Mouse (Mus musculus) hindbrain, embryonic 16.5 days (tissue): ENCODE measurements around the gene Nrsn2. TPM values are rescaled to one million over a fixed set of nuclear protein-coding genes. Genes with fewer than 3 reads are reported as not detected.

Experiments
- ATAC-seq: fragments of 200-750 bp; cut with Nextera tagmentation; 2 replicates; pipeline ENCODE4 v1.8.0; 2017; ENCODE audit warnings: moderate TSS enrichment, moderate library complexity
- H3K27ac ChIP-seq: fragments of 300-500 bp; sonication (generic); 2 replicates; pipeline ENCODE4 v1.5.1; 2014; ENCODE audit warnings: low read depth, mild to moderate bottlenecking, control low read depth, low read length, moderate library complexity
- H3K27me3 ChIP-seq: fragments of 300-500 bp; sonication (generic); replicated peaks from 2 replicates; pipeline ENCODE4 v1.6.1; 2014; ENCODE audit warnings: low read length; ENCODE audit not compliant: control insufficient read depth, insufficient read depth
- H3K36me3 ChIP-seq: fragments of 300-500 bp; sonication (generic); 2 replicates; pipeline ENCODE4 v1.6.1; 2014; ENCODE audit warnings: mild to moderate bottlenecking, low read length, moderate library complexity, mixed read lengths; ENCODE audit not compliant: control insufficient read depth, insufficient read depth
- H3K4me1 ChIP-seq: fragments of 300-500 bp; sonication (generic); 2 replicates; pipeline ENCODE4 v1.6.1; 2014; ENCODE audit warnings: low read depth, low read length; ENCODE audit not compliant: control insufficient read depth, insufficient read depth
- H3K4me2 ChIP-seq: fragments of 300-500 bp; sonication (generic); 2 replicates; pipeline ENCODE4 v1.6.1; 2014; ENCODE audit warnings: mild to moderate bottlenecking, low read length, control low read depth, moderate library complexity
- H3K4me3 ChIP-seq: fragments of 300-500 bp; sonication (generic); 2 replicates; pipeline ENCODE4 v1.5.1; 2014; ENCODE audit warnings: mild to moderate bottlenecking, low read length, control low read depth, moderate library complexity
- H3K9ac ChIP-seq: fragments of 300-500 bp; sonication (generic); 2 replicates; pipeline ENCODE4 v1.6.1; 2014; ENCODE audit warnings: low read depth, mild to moderate bottlenecking, control low read depth, low read length, moderate library complexity
- H3K9me3 ChIP-seq: fragments of 300-500 bp; sonication (generic); 2 replicates; pipeline ENCODE4 v1.6.1; 2014; ENCODE audit warnings: mild to moderate bottlenecking, low read length, moderate library complexity; ENCODE audit not compliant: control insufficient read depth
- WGBS: fragments of 180-500 bp; shearing (Covaris S2); extraction: QIAGEN DNeasy Blood & Tissue Kit; methylation state at CpG from one replicate; pipeline ENCODE4 v1.1.7; 2014; 5-methylcytosine and 5-hydroxymethylcytosine counted together
- polyA plus RNA-seq: library from polyadenylated mRNA; unstranded; fragments of >200 nt; fragmentation: Nextera tagmentation; extraction: Ambion mirVana; gene quantifications from 2 replicates; pipeline ENCODE4 v1.2.1, GENCODE M21; 2015

The Nrsn2 gene
- 72.0 and 74.0 TPM in 2 replicates for polyA plus RNA-seq

DNA sequence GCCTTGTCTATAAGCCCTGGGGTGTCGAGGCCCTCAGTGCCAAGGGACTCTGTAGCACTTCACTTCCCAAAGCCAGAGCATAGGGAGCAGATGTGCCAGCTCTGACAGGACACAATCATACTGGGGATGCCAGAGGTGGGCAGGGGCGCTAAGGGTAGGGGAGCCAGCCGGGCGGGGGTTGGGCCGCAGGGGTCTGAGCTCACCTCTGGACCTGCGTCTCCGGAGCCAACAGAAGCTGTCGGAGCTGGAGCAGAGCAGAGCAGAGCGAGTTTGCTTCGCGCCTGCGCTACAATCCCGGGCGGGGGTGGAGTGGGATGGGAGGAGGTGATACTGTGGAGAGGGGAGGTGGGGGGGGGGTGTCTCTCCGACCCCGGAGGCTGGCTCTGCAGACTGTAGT, at the start of gene Nrsn2:
Nrsn2 (minus strand) TSS at position 294 of the 397 bp plus-strand sequence.
- H3K4me1 ChIP-seq = peaks cover 11% of the 10 kb centered on the region
- no peaks in the 10 kb centered on the region for H3K9me3 ChIP-seq
- peak within 1 kb of the TSS; percentile 68 for H3K9ac ChIP-seq
- no peaks in the 10 kb centered on the region for H3K36me3 ChIP-seq
- H3K27ac ChIP-seq = peak within 1 kb of the TSS; percentile 91
- 2% methylated on average over 16 of the region's 16 CpGs for WGBS
- H3K4me3 ChIP-seq = peak within 1 kb of the TSS; percentile 45
- peak within 1 kb of the TSS; percentile 67 for H3K4me2 ChIP-seq
- no peaks in the 10 kb centered on the region for H3K27me3 ChIP-seq
- peak; percentile 83 for ATAC-seq

DNA sequence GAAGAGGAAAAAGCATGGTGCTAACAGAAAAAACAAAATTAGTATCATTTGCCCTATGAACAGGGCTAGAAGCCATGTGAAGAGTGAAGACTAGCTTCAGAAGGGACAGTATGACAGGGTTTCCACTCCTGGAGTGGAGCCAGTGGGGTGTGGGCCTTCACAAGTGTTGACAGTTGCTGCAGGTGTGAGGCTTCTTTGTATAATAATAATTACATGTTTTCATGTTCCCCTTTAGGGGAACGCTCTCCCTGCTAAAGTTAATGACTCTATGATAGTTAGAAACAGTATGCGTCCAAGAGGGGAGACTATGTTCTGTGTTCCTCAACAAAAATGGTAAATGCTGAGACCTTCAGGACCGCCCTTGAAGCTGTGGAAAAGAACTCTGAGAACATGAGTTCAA, 39.3 kb upstream of the Nrsn2 start:
- ATAC-seq = no peak
- Histone ChIP-seq H3K9ac (peak overlapping the region; percentile 83; the same call in 1 of the 2 replicates), H3K36me3 (no peaks in the 10 kb centered on the region), H3K9me3 (no peaks in the 10 kb centered on the region), H3K27ac (no peak overlapping the region; the same call in 1 of the 2 replicates), H3K4me2 (peak overlapping the region; percentile 80), H3K27me3 (no peaks in the 10 kb centered on the region), H3K4me3 (peak overlapping the region; percentile 86), H3K4me1 (peaks cover 28% of the 10 kb centered on the region)
- WGBS = 96% methylated on average over 3 of the region's 3 CpGs

DNA sequence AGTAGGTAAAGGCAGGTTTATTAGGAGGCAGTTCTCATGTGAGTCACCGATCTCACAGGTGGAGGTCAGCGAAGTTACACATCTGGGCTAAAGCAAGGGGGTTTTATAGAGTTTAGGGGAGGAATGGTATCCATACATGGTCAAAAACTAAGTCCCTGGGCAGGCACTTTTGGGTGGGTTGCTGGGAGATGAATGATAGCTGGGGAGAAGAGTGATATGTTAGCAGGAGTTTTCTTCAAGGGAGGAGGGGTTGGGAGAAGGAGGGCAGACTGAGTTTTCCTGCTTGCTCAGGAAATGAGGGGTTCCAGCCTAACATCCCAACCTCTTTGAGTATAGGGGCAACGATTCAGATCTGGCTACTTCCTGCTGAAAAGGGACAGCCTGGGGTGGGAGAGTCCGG, 38.8 kb upstream of the Nrsn2 start, which contains the start of gene 6820408C15Rik:
6820408C15Rik (plus strand) TSS at position 301 of the 400 bp plus-strand sequence.
- WGBS = 23% methylated on average over 4 of the region's 4 CpGs
- H3K4me2 ChIP-seq = peak within 1 kb of the TSS; percentile 80
- no peak for ATAC-seq
- no peaks in the 10 kb centered on the region for H3K36me3 ChIP-seq
- peak within 1 kb of the TSS; percentile 83 for H3K9ac ChIP-seq
- H3K9me3 ChIP-seq = no peaks in the 10 kb centered on the region
- H3K4me1 ChIP-seq = peaks cover 32% of the 10 kb centered on the region
- H3K27ac ChIP-seq = peak within 1 kb of the TSS; percentile 97
- no peaks in the 10 kb centered on the region for H3K27me3 ChIP-seq
- peak within 1 kb of the TSS; percentile 86 for H3K4me3 ChIP-seq

DNA sequence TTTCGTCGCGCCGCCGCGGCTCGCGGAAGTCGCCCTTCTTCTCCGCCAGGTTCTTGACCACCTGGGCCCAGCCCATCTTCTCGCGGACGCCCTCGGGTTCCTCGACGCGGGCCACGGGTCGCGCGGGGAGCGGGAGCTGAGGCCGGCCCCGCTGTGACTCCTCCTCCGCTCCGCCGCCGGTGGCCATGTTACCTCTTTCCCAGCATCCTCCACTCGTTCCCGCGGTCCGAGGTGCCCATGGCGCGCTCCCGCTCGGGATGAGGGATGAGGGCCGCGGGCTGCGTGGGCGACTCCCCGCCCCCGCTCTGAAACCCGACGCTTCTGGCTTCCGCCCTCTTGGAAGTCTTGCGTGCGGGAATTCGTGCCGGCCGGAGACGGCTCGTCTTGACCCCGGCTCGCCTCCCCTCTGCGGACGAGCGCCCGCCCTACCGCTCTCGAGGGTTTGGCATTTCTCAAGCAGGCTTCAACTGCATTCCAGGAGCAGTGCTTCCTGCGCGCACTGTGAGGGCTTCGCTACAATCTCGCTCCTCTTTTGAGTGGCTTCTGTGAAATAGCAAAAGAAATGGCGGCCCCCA, 38.2 kb upstream of the Nrsn2 start, which contains the start of gene Zcchc3:
Zcchc3 (minus strand) TSS at position 437 of the 575 bp plus-strand sequence.
- ATAC-seq = peak; percentile 84
- under 1% methylated on average over 65 of the region's 65 CpGs for WGBS
- H3K9ac ChIP-seq = peak within 1 kb of the TSS; percentile 83
- no peaks in the 10 kb centered on the region for H3K36me3 ChIP-seq
- H3K4me1 ChIP-seq = peaks cover 35% of the 10 kb centered on the region
- peak within 1 kb of the TSS; percentile 80 for H3K4me2 ChIP-seq
- peak within 1 kb of the TSS; percentile 86 for H3K4me3 ChIP-seq
- H3K27ac ChIP-seq = peak within 1 kb of the TSS; percentile 97
- no peaks in the 10 kb centered on the region for H3K9me3 ChIP-seq
- no peaks in the 10 kb centered on the region for H3K27me3 ChIP-seq

DNA sequence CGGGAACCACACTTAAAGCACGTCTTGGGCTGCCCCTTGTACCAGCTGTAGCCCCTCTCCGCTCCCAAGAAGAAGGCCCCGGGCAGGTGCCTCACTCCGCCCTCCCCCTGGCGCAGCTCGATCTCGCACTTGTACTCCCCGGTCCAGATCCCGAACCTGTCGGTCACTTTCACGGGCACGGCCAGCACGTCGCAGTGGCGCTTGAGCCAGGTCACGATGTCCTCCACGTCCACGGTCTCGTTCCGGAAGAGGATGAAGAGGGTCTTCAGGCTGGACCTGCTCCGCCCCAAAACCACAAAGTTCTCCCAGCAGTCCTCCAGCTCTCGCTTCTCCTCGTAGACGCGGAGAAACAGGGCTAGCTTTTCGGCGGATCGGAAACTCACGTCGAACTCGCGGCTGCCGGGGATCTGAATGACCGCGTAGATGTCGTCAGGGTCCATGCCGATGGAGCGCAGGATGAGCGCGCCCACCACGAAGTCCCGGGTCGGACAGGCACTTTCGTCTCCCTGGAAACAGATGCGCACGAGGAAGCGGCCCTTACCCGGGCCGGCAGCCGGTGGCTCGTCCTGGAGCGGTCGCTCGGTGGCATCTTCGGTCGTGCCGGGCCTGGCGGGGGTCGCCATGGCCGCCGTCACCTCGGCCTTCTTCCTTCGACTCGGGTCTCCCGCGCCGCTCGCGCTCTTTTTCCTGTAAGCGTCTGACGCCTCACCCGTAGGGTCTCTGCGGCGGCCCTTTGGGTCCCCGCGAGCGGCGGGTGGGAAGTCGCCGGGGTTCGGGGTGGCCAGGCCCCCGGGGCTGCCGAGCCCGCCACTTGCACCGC, 37.5 kb upstream of the Nrsn2 start:
- peak overlapping the region; percentile 97 for H3K27ac ChIP-seq
- H3K9ac ChIP-seq = peak overlapping the region; percentile 83
- no peaks in the 10 kb centered on the region for H3K36me3 ChIP-seq
- peak overlapping the region; percentile 86 for H3K4me3 ChIP-seq
- peak; percentile 19 for ATAC-seq
- 0% methylated on average over 74 of the region's 86 CpGs for WGBS
- H3K27me3 ChIP-seq = no peaks in the 10 kb centered on the region
- H3K4me1 ChIP-seq = peaks cover 35% of the 10 kb centered on the region
- peak overlapping the region; percentile 80 for H3K4me2 ChIP-seq
- no peaks in the 10 kb centered on the region for H3K9me3 ChIP-seq

DNA sequence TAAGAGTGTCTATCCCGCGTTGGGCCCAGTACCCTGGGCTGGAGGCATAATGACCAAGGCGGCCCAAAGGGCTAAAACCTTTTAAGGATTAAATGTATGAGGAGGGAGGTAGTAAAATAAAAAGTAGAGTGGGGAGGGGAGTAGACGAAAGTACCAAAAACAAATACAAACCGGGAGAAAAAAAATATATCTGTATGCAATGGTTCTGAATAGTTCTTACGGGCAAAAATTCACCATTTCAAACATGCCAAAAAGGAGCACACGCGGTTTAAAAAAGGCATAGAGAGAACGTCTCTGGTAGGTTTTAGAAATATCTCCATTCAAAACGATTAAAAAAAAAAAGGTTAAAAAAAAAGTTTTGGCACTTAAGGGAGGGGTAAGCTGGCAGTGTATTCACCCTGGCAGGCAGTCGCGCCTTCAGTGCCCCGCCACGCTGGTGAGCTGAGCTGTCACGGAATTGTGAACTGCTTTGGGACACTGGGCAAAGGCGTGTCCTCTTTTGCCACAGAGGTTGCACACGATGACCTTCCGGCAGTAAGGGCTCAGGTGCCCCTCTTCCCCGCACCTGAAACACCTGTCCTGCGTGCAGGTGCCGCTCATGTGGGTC, 36.8 kb upstream of the Nrsn2 start:
- no peak for ATAC-seq
- H3K4me3 ChIP-seq = peak overlapping the region; percentile 86
- peak overlapping the region; percentile 80 for H3K4me2 ChIP-seq
- 2% methylated on average over 21 of the region's 21 CpGs for WGBS
- H3K4me1 ChIP-seq = peaks cover 35% of the 10 kb centered on the region
- no peaks in the 10 kb centered on the region for H3K9me3 ChIP-seq
- H3K27me3 ChIP-seq = no peaks in the 10 kb centered on the region
- H3K9ac ChIP-seq = peak overlapping the region; percentile 83
- peak overlapping the region; percentile 97 for H3K27ac ChIP-seq
- H3K36me3 ChIP-seq = no peaks in the 10 kb centered on the region

DNA sequence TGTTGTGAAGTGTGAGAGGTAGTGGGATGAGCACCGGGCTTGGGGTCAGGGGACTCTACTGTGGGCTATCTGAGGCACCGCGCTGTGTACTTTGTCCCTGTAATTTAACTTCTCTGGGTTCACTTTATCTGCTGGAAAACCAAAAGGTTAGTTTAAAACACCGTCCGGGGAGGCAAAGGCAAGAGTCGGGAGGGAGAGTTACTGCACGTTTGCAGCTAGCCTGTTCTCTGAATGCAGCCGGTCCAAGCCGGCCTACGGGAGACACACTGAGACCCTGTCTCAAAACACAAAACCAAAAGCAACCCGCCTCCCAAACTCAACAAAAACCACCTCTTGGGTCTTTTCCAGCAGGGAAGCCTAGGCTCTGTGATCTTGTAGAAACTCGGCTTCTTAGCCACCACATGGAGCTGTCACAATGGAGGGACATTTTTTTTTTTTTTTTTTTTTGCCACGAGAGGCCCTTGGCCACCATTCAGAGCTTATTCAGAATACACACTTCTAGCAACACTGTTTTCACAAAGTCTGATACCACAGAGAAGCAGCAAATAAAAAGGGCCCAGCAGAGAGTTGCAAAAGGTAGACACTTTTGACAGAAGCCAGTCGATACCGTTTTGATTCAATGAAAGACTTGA, 36.2 kb upstream of the Nrsn2 start:
- H3K4me1 ChIP-seq = peaks cover 35% of the 10 kb centered on the region
- 3% methylated on average over 15 of the region's 15 CpGs for WGBS

DNA sequence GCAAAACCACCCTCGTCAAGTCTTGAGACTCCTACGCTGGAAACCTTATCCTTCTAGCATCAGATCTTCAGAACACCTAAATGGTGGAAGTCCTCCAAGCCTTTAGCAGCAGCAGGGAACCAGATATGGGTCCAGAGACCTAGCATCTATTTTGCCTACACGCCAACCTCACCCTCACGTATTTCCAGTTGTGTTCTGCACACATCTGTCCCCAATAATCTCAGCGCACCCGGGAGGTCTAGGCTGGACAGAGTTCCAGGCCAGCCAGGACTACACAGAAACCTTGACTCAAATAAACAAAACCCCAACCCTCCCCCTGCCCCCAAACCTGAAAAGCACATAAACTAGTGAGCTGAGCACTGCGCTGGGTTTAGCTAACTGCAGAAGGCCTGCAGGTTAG, 35.0 kb upstream of the Nrsn2 start:
- peak overlapping the region; percentile 56 for H3K9ac ChIP-seq
- no peak for ATAC-seq
- peak overlapping the region; percentile 21 for H3K4me3 ChIP-seq
- H3K9me3 ChIP-seq = no peaks in the 10 kb centered on the region
- H3K36me3 ChIP-seq = no peaks in the 10 kb centered on the region
- H3K27me3 ChIP-seq = no peaks in the 10 kb centered on the region
- peak overlapping the region; percentile 80 for H3K4me2 ChIP-seq
- H3K4me1 ChIP-seq = peaks cover 36% of the 10 kb centered on the region
- 9% methylated on average over 7 of the region's 7 CpGs for WGBS
- H3K27ac ChIP-seq = peak overlapping the region; percentile 88

More for the DNA sequence above, 36.2 kb upstream of the Nrsn2 start:
- H3K9me3 ChIP-seq = no peaks in the 10 kb centered on the region
- ATAC-seq = no peak
- no peaks in the 10 kb centered on the region for H3K36me3 ChIP-seq
- no peaks in the 10 kb centered on the region for H3K27me3 ChIP-seq
- H3K4me2 ChIP-seq = peak overlapping the region; percentile 80
- H3K27ac ChIP-seq = peak overlapping the region; percentile 61; the same call in 1 of the 2 replicates
- H3K9ac ChIP-seq = peak overlapping the region; percentile 83
- H3K4me3 ChIP-seq = peak overlapping the region; percentile 86
